Mouse (Mus musculus): ENCODE results near the gene Card6.

- TF ChIP-seq CTCF (IDR thresholded peaks at IDR 0.05; ENCODE audit: low read depth, low read length) (no peak), POLR2A (IDR thresholded peaks at IDR 0.05; ENCODE audit: extremely low read depth, insufficient read depth, low read length) (no peak)
Measured at GRCm38 (mm10) chr15:5142714-5143113, 34.4 kb upstream of the Card6 start.
